ENCODE assay signal across 10 mouse cellular contexts in the genomic region with DNA sequence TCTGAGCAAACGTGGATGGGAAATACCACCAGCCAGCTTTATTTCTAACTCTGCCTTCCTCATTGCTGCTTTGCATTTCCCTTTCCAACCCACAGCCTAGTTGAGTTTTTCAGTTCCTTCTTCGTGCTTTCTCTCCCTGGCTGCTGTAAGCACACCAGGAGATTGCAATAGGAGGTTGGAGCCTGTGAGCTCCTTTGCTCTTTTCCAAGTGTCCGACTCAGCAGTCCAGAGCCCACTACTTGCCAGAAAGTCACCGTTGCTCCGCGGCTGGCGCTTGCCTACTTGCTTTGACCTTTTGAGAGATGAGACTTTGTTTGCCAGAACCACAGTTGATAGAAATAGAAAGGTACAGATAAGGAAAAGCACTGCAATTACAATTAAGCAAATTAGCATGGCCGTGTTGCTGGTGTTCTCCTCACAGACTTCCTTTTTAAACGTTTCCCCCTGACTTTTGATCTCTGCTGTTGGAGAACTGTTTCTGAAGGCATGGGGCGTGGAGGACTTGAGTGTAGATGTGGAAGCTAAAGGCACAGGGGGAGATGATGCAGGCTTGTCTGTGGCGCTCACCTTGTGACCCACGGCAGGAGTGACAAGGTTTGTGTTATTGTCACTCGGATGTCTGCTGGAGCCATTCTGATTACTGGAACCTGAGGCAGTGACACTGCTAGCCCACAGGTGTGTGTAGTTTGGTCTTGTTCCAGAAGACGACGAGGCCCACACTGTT. TPM values are rescaled to one million over a fixed set of nuclear protein-coding genes. Genes with fewer than 3 reads are reported as not detected.
DNase-seq lines count a peak whose midpoint lies in the region; ATAC-seq and TF ChIP-seq lines count a peak whose summit lies in the region.
"Had no signal": no experiment of that assay in that cellular context is flagged by ENCODE, and none has a peak within 500 bp of the region (broad histone marks: within the 10 kb centered on the region; RNA-seq: fewer than 3 reads in every experiment).

No protein-coding gene starts in this region.

- no peaks in the 10 kb centered on the region for H3K9me3 ChIP-seq in heart, embryonic 11.5 days (replicated peaks; ENCODE audit: control insufficient read depth, low read length)
- H3K9me3 ChIP-seq in liver, embryonic 16.5 days (replicated peaks; ENCODE audit: control insufficient read depth, low read length) = no peaks in the 10 kb centered on the region
- H3K9me3 ChIP-seq in forebrain, embryonic 12.5 days = no peaks in the 10 kb centered on the region
- H3K9me3 ChIP-seq: G1E had no signal

- no peak overlapping the region for H3K9ac ChIP-seq in heart, adult 2 months (ENCODE audit: low read depth, low read length)
- no peak overlapping the region for H3K9ac ChIP-seq in heart, embryonic 11.5 days (ENCODE audit: low read depth, low read length)
- no peak overlapping the region for H3K9ac ChIP-seq in liver, embryonic 16.5 days (ENCODE audit: low read depth, low read length)
- H3K9ac ChIP-seq in forebrain, embryonic 12.5 days = no peak overlapping the region
- H3K9ac ChIP-seq: lung, embryonic 14.5 days had no signal

- TF ChIP-seq POLR2A in heart, adult 2 months (IDR thresholded peaks at IDR 0.05; ENCODE audit: insufficient read depth, low read depth, low read length) = no peak

- H3K4me2 ChIP-seq in heart, embryonic 11.5 days = no peak overlapping the region
- no peak overlapping the region for H3K4me2 ChIP-seq in liver, embryonic 16.5 days (ENCODE audit: low read depth, low read length)
- no peak overlapping the region for H3K4me2 ChIP-seq in forebrain, embryonic 12.5 days
- H3K4me2 ChIP-seq: lung, embryonic 14.5 days had no signal

- no peak for TF ChIP-seq EP300 in heart, adult 2 months (IDR thresholded peaks at IDR 0.05; ENCODE audit: insufficient read depth, low read depth, low read length)

- H3K36me3 ChIP-seq in heart, adult 2 months (ENCODE audit: control insufficient read depth, insufficient read depth, low read length) = no peaks in the 10 kb centered on the region
- 0 out of 2 replicates have a peak, but pooled peaks cover 4% of the 10 kb centered on the region for H3K36me3 ChIP-seq in heart, embryonic 11.5 days (ENCODE audit: control insufficient read depth, insufficient read depth, low read length)
- H3K36me3 ChIP-seq in liver, embryonic 16.5 days (ENCODE audit: control insufficient read depth, insufficient read depth) = no peaks in the 10 kb centered on the region
- H3K36me3 ChIP-seq in forebrain, embryonic 12.5 days (replicated peaks) = peaks cover 10% of the 10 kb centered on the region

- no peak for ATAC-seq in heart, embryonic 11.5 days (replicated peaks; ENCODE audit: insufficient number of reproducible peaks, low FRiP score, low TSS enrichment)
- ATAC-seq in liver, embryonic 16.5 days (ENCODE audit: low read depth) = no peak
- ATAC-seq in forebrain, embryonic 12.5 days (ENCODE audit: low FRiP score) = no peak

- H3K27me3 ChIP-seq in heart, adult 2 months (ENCODE audit: control insufficient read depth, insufficient read depth, low read length) = no peaks in the 10 kb centered on the region
- H3K27me3 ChIP-seq in heart, embryonic 11.5 days (ENCODE audit: control insufficient read depth, insufficient read depth, low read length) = no peaks in the 10 kb centered on the region
- H3K27me3 ChIP-seq in liver, embryonic 16.5 days (ENCODE audit: control insufficient read depth, insufficient read depth, low read depth, low read length) = no peaks in the 10 kb centered on the region
- no peaks in the 10 kb centered on the region for H3K27me3 ChIP-seq in forebrain, embryonic 12.5 days

- 46% methylated on average over 15 of the region's 15 CpGs for WGBS in heart, adult 2 months
- WGBS in heart, embryonic 11.5 days (ENCODE audit: insufficient replicate concordance) = 64% methylated on average over 15 of the region's 15 CpGs
- 29% methylated on average over 15 of the region's 15 CpGs for WGBS in liver, embryonic 16.5 days (ENCODE audit: insufficient replicate concordance)
- WGBS in forebrain, embryonic 12.5 days = 89% methylated on average over 15 of the region's 15 CpGs

- peak; percentile 43 to 65 for DNase-seq in heart, adult 2 months
- peak; percentile 7 for DNase-seq in MN1 (ENCODE audit: low spot score)
- DNase-seq in heart, adult 9 months (ENCODE audit: low spot score in 2 of 2) = peak; percentile 45 to 52
- no peak for DNase-seq in retina, postnatal 1 day
- DNase-seq in cerebellum, adult 9-11 months = no peak
- DNase-seq: lung, embryonic 14.5 days had no signal

- peak overlapping the region; percentile 32; the same call in 1 of the 2 replicates for H3K27ac ChIP-seq in heart, adult 2 months
- H3K27ac ChIP-seq in heart, embryonic 11.5 days (ENCODE audit: low read depth, low read length) = no peak overlapping the region
- H3K27ac ChIP-seq in liver, embryonic 16.5 days (ENCODE audit: low read length) = peak overlapping the region; percentile 35
- no peak overlapping the region for H3K27ac ChIP-seq in forebrain, embryonic 12.5 days

- no peak for TF ChIP-seq CTCF in heart, adult 2 months (IDR thresholded peaks at IDR 0.05)

- intact Hi-C loops in heart, adult 2 months (cut with DNase I) = no loop called here

- peaks cover 4% of the 10 kb centered on the region for H3K4me1 ChIP-seq in heart, adult 2 months (ENCODE audit: control insufficient read depth, insufficient read depth, low read length)
- H3K4me1 ChIP-seq in heart, embryonic 11.5 days (ENCODE audit: control insufficient read depth, insufficient read depth, low read length) = peaks cover 5% of the 10 kb centered on the region
- H3K4me1 ChIP-seq in liver, embryonic 16.5 days (ENCODE audit: control insufficient read depth, low read depth, low read length) = peaks cover 12% of the 10 kb centered on the region
- no peaks in the 10 kb centered on the region for H3K4me1 ChIP-seq in forebrain, embryonic 12.5 days

- H3K4me3 ChIP-seq in heart, adult 2 months = no peak overlapping the region
- no peak overlapping the region for H3K4me3 ChIP-seq in heart, embryonic 11.5 days (ENCODE audit: low read depth, low read length)
- H3K4me3 ChIP-seq in liver, embryonic 16.5 days (ENCODE audit: low read depth, low read length) = no peak overlapping the region
- H3K4me3 ChIP-seq in forebrain, embryonic 12.5 days (replicated peaks) = no peak overlapping the region

- H3K79me2 ChIP-seq in heart, adult 2 months (replicated peaks; ENCODE audit: control insufficient read depth, insufficient read depth, low read length) = no peaks in the 10 kb centered on the region

RNA-seq across cellular contexts. Expression of gene Evi2, which starts 3.2 kb away (rescaled TPM):
- total RNA-seq in heart, adult 2 months (2021) = under 1 TPM; 0.14 to 0.16 TPM
- 0.29 and 0.35 TPM in 2 replicates for polyA plus RNA-seq in heart, adult 2 months (2012; rRNA removed)
- 0.41 and 1.4 TPM in 2 replicates for polyA plus RNA-seq in heart, embryonic 11.5 days (2014; fragmentation: Nextera tagmentation; extraction: Ambion mirVana)
- 0.59 and 0.63 TPM in 2 replicates for polyA plus RNA-seq in liver, embryonic 16.5 days (2015; fragmentation: Nextera tagmentation; extraction: Ambion mirVana)
- 1.0 and 1.1 TPM in 2 replicates for polyA plus RNA-seq in forebrain, embryonic 12.5 days (2016; fragmentation: Nextera tagmentation; extraction: Ambion mirVana)
- polyA plus RNA-seq: G1E had no signal

RNA-seq across cellular contexts. Expression of gene Evi2a, which starts 3.2 kb away (rescaled TPM):
- 1 to 10 TPM; 1.9 to 2.0 TPM for total RNA-seq in heart, adult 2 months (2021)
- 3.8 and 4.2 TPM in 2 replicates for polyA plus RNA-seq in heart, adult 2 months (2012; rRNA removed)
- 1.00 and 2.9 TPM in 2 replicates for polyA plus RNA-seq in heart, embryonic 11.5 days (2014; fragmentation: Nextera tagmentation; extraction: Ambion mirVana)
- 5.5 and 5.7 TPM in 2 replicates for polyA plus RNA-seq in liver, embryonic 16.5 days (2015; fragmentation: Nextera tagmentation; extraction: Ambion mirVana)
- 2.9 and 3.0 TPM in 2 replicates for polyA plus RNA-seq in forebrain, embryonic 12.5 days (2016; fragmentation: Nextera tagmentation; extraction: Ambion mirVana)

RNA-seq across cellular contexts. Expression of gene Evi2b, which starts 3.6 kb away (rescaled TPM):
- total RNA-seq in heart, adult 2 months (2021) = 1 to 10 TPM in 1 of 2 experiments, under 1 TPM in 1; 0.43 to 1.0 TPM
- polyA plus RNA-seq in heart, adult 2 months (2012; rRNA removed) = 3.8 and 4.2 TPM in 2 replicates
- 0.54 and 0.99 TPM in 2 replicates for polyA plus RNA-seq in heart, embryonic 11.5 days (2014; fragmentation: Nextera tagmentation; extraction: Ambion mirVana)
- 4.6 and 8.5 TPM in 2 replicates for polyA plus RNA-seq in liver, embryonic 16.5 days (2015; fragmentation: Nextera tagmentation; extraction: Ambion mirVana)
- not detected in 2 replicates for polyA plus RNA-seq in forebrain, embryonic 12.5 days (2016; fragmentation: Nextera tagmentation; extraction: Ambion mirVana)

RNA-seq across cellular contexts. Expression of gene Omg, which starts 23.3 kb away (rescaled TPM):
- not detected for total RNA-seq in heart, adult 2 months (2021)
- 0.06 TPM in 1 of 2 replicates, not detected in the other for polyA plus RNA-seq in heart, adult 2 months (2012; rRNA removed)
- polyA plus RNA-seq in heart, embryonic 11.5 days (2014; fragmentation: Nextera tagmentation; extraction: Ambion mirVana) = 0.23 and 0.31 TPM in 2 replicates
- polyA plus RNA-seq in liver, embryonic 16.5 days (2015; fragmentation: Nextera tagmentation; extraction: Ambion mirVana) = not detected in 2 replicates
- polyA plus RNA-seq in forebrain, embryonic 12.5 days (2016; fragmentation: Nextera tagmentation; extraction: Ambion mirVana) = 1.4 and 1.5 TPM in 2 replicates
- polyA plus RNA-seq: G1E had no signal

Comparison
In these comparisons a context has a peak if more than half of its experiments do, and no peak if none do; other contexts are left out.
1. H3K27ac ChIP-seq: peak in heart, adult 2 months (single experiment) and liver, embryonic 16.5 days (single experiment); none in heart, embryonic 11.5 days (single experiment) and forebrain, embryonic 12.5 days (single experiment).
2. DNase-seq: peak in heart, adult 2 months (2 of 2), MN1 (single experiment) and heart, adult 9 months (2 of 2); none in retina, postnatal 1 day (single experiment) and cerebellum, adult 9-11 months (single experiment).